Mouse (Mus musculus) liver, adult (tissue): Measurements from ENCODE around the gene Vapb.

Source experiments
- GATA4 ChIP-seq: IDR thresholded peaks from 2 replicates; pipeline ENCODE4 v1.6.1; 2014; ENCODE audit warnings: mild to moderate bottlenecking, low read length; ENCODE audit not compliant: insufficient replicate concordance

Gene Vapb

DNA sequence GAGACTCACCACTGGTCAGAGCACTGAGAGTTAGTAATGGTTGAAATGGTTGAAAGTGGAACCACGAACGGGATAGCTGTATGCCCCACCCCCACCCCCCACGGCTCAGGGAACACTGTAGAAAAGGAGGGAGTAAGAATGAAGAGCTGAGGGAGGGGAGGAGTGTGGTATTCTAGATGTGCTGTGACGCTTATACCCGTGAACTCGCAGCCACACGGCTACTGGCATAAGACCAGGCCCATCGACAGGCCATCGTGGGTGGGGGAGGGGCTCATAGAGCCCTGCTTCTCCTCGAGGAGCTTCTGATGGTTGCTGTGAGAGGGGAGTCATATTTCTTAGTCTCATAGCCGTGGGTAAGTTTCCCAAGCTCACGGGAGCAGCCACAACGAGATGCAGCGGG lies 12.9 kb upstream of the Vapb start:
- TF ChIP-seq GATA4 = no peak

DNA sequence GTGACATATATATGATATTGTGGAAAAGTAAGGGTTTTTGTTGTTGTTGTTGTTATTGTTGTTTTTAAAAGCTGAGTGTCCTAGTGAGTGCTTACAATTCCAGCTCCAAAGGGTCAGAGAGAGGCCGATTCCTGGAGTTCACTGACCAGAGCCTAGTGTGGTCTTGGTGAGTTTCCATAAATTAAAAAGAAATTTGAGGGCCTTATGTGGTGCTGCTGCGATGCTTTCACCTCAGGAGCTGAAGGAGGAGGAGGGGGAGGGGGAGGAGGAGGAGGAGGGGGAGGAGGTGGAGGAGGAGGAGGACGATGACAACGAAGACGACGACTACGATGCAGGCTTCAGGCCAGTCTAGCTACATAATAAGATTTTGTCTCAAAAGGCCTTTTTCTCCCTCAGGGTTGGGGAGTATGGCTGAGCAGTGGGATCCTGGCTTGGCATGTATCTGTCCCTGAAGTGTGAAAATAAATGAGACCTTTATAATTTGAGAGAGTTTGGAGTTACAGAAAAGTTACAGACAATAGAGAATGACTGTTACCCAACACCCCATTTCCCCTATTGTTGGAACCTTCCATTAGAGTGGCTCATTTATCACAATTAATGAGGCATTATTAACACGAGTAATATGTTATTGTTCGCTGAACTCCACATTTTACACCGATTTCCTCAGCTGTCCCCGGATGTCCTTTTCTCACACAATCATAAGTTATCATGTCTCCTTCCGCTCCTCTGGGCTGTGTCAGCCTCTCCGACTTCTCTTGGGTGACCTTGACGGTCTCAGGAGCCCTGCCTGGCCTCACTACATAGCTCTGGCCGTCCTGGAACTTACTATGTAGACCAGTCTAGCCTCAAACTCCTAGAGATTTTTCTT lies 12.1 kb upstream of the Vapb start:
- TF ChIP-seq GATA4 = peak; percentile 92

DNA sequence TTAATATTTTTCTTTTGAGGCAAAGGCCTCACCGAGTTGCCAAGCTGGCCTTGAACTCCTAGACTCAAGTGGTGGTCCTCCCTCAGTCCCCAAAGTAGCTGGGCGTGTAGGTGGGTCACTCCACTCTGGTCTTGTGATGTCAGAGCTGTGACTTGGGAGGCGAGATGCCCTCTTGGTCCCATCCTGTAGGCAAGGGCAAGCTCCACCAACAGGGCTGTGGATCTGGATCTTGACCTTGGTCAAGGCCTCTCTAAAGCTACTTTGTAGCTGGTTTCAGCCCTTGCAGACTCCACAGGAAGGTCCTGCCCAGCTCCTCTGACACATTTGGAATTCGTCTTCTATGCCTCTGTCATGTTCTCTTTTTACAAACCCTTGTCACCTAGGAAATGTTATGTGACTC lies 11.5 kb upstream of the Vapb start:
- TF ChIP-seq GATA4 = no peak

DNA sequence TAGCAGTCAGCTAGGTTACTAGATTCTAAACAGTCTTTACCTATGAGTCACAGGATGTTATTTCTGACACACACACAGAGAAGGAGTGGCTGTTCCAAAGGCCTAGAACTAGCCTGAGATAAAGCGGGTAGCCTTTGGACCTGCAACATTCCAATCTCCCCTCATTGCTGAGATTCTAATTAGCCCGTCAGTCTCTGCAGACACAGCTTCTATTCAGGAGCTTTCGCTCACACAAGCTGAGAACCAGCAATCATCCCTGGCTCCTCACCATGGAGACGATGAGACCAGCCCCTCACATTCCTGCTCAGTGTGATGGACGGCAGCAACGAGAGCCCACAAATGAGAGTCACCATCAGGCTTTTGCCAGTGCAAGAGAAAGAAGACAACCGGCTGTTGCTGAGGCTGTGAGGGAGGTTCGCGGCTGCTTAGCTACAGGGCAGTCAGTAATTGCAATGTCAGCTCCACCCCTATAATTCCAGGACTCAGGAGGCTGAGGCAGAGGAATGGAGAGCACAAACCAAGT lies 6.8 kb upstream of the Vapb start:
- no peak for TF ChIP-seq GATA4

DNA sequence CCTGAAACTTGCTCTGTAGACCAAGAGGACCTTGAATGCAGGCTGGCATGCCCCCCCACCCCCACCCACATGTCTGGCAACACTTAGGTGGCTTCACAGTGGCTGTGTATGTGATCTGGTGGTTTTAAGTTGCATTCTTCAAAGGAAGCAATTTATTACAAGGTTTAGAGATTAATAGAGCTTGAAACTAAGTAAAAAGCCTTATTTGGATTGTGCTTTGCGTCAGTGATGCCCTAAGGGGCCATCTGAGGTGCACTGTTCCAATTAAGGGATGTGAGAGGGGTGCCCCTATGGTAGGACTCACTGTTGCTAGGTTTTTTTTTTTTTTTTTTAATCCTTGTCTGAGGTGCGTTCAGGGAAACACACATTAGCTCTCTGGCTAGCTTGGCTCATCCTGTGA lies 2.9 kb upstream of the Vapb start:
- no peak for TF ChIP-seq GATA4

DNA sequence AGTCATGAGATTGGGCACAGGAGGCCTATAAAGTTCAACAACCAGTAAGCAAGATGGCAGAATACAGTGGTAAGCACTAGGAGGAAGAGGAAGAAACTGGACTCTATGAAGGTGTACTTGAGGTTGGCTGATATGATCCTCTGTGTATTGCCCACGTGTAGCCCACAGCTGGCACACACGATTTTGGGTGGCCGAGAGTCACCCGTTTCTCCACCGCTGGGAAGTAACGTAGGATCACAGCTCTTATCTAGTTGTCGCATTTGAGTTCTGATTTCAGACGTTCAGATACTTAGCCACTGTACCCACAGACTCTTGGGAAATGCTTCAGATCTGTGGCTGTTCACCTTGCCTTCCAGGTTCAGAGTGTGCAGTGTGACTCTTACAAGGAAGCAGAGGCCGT lies 921 bp downstream of the Vapb start:
- TF ChIP-seq GATA4 = no peak

DNA sequence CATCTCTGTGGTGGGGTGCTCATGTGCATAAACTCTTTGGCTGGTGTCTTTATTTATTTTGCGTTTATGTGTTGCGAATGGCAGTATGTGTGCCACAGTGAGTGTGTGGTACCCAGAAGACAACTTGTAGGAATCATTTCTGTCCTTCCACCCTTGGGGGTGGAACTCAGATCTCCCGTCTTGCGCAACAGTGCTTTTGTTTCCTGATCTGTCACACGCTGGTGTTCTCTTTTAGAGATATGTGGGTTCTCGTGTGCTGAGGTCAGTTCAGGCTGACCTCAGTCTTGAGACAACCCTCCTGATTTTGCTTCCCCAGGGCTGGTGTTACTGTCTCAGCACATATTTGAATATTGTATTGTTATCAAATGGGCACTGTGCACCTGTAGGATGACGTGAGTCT lies 1.8 kb downstream of the Vapb start:
- no peak for TF ChIP-seq GATA4

DNA sequence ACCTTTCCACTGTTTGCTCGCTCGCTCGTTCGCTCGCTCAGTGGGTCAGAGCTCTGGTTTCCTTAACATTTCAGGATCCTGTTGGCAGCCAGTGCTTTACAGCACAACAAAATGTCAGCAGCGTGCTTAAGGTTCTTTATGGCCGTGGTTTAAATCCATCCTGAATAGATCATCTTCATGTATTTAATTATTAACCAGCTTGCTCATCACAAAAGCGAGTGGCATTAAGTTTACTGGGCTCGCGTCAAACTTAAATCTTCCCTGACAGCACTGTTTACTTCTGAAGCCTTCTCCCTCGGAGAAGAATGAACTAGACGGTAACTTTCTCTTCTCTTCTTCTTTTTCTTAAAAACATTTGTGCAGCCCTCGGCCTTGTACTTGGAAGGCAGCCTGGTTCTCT lies 4.8 kb downstream of the Vapb start:
- no peak for TF ChIP-seq GATA4

DNA sequence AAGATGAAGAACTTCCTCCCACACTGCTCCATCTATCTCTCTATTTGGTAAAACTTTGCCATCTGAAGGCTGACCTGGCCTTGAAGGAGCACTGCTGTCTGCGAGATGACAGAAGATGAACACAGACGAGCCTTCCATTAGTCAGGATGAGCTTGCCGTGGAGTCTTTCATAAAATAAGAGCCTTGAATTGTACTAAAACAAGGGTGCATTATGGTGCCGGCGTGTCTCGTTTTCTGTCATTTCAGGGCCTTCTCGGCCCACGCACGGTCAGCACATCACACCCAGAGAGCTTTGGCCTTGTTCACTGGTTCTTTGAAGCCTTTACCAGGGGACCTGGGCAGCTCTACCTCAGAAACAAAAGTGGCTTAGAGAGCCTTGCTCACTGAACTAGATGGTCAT lies 5.4 kb downstream of the Vapb start:
- TF ChIP-seq GATA4 = no peak

DNA sequence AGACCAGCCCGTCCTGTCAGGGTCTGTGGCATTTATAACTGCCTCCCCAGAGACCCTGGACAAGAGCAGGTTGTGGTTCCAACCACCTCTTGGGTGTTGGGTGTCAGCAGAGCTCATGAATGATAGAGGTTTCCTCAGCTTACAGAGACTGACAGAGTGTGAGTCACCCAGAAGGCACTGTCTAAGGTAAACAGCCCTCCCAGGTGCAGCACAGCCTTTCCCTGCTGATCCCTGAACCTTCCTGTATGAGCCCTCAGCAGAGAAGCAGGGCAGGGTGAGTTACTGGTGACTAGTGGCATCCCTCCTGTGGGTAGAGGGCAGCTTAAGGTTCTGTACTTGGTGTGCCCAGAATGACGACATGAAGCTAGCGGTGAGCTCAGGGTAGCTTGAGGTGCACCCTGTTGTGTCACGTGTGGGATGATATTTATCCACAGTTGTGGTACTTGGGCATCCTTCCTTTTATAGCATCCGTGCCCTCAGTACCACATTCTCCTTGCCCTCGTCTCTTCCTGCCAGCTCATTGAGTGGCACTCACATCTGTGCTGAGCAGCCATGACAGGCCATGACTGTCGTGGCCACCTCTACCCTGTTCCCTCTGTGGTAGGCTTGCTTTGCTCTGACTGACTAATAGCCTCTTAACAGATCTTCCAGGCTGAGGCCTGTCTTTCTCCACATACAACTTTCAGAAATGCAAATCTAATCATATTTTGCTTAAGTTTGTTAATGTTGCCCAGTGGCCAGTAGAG lies 6.9 kb downstream of the Vapb start:
- TF ChIP-seq GATA4 = no peak

DNA sequence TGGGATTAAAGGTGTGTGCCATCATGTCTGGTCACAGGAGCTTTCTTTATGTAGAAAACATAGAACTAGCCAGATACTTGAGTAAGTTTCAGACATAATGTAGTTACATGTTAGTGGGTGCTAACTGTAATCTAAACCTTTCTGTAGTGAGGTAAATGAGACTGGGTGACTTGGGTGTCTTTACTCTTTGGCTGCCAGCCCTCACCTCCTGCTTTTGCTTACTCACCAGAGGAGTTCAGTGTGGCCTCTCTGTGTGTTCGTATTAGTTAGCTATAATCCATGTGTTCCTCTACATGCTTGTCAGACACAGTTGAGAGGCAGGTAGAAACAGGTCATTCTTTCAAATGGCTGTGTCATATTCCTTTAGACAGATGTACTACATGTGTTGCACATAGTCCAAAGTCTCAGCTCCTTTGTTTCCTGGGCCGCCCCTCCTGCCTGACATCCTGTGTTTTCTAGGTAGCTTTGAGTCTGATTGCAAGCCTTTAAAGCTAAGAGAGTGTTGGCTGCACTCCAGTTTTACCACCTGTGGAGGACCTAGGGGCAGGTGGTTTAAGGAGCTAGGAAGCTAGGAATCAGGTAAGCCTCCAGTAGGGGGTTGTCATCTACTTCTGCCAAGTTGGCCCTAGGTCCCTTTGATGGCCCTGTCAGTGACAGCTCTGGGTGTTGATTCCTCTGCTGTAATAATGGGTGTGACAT lies 11.8 kb downstream of the Vapb start:
- TF ChIP-seq GATA4 = no peak

DNA sequence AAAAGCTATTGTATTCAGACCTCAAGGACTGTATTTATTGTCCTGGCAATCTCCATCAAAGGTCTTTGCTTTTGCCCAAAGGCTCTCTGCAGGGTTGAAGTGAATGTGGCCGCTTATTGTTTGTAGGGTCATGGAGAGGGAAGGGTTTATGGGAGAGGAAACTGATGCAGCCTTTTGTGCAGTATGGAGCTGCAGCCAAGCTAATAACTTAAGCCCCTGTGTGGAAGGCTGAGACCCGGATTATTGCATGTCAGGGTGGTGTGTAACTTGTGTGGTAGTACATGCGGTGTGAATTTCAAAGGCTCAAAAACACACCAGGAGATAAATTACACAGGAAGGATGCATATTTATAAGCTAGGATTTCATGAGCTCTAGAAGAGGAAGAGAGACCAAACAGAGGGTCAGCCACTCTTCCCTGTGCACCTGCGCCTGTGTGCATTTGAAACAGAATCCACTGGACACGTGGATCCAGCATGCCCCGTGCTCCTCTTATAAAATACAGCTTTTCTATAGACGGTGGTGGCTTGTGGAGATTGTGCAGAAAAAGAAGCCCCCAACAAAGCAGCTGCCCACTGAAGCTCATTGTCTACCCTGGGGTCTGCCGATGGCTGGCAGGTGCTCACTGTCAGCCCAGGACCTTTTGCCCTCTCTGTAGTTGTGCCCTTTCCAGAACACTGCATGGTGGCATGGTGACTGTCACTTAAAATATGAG lies 18.3 kb downstream of the Vapb start:
- no peak for TF ChIP-seq GATA4

DNA sequence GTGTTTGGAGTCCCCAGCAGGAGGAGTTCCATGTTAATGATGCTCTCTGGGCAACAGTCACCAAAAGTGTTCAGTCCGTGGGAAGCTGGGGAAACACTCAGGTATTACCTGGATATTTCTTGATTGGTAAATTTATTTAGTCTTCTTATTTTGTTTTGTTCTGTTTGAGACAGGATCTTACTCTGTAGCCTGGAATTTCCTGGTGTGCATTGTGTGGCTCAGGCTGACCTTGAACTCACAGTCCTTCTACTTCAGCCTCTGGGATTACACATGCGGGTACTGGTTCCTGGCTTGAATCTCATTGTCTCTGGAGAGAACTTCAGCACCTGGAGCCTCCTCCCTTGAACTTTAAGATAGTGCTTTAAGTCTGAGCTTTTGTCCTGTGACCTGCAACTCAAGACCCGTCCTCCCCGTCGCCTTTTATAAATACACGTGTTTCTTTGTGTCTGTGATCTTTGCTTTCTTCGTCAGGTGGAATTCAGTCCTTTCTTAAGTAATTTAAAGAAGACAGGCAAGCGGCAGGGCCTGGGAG lies 20.4 kb downstream of the Vapb start:
- no peak for TF ChIP-seq GATA4

DNA sequence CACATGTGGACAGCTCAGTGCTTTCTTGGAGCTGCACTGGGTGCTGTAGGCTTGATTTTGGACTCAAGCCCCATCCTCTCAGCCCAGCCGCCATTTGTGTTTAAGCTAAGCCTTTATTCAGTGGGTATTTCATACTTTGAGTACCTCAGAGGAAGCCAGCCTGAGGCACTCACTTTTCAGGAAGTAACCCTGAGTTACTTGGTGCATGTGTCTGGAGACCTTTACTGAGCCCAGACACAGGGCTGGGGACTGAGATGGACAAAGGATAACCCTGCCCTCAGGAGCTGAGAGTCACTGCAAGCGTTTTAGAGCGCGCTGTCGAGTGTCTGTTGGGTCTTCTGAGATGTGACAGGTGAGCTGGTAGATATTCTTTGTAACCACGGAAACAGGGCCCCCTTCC lies 23.3 kb downstream of the Vapb start:
- TF ChIP-seq GATA4 = no peak

DNA sequence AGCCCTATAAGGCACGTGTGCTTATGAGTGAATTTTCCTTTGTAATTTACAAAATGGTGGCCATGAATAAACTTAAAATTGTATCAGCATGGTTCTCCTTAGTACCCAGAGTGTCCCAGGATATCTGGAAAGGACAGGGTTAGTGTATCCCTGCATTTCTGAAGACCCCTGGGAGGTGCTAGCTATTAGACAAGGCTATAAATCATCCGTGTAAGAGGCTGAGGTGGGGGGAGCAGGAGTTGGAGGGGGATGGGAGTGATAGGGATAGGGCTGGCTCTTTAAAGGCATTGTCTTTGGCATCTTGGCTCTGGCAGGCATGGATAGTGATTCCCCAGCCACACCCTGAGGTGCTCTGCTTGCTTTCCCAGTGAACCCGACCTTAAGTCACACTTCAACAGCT lies 27.3 kb downstream of the Vapb start:
- no peak for TF ChIP-seq GATA4
